Mouse (Mus musculus) spleen, adult 2 months (tissue): ENCODE data around the gene App. TPM values are rescaled to one million over a fixed set of nuclear protein-coding genes. Genes with fewer than 3 reads are reported as not detected.

ENCODE experiments used
- DNase-seq, 2 experiments: peaks; one replicate each; pipeline versions ENCODE4 v3.0.0 to v3.0.0-alpha.2; 2012 to 2021; ENCODE audit warnings: low spot score in 2 of 2, low read depth in 1 of 2
- H3K27ac ChIP-seq: fragments of 200-500 bp; 2 replicates; pipeline ENCODE4 v1.5.1; 2012; ENCODE audit warnings: low read length, inconsistent platforms; ENCODE audit not compliant: insufficient read depth
- H3K27me3 ChIP-seq: fragments of 200-500 bp; 2 replicates; pipeline ENCODE4 v1.6.1; 2012; ENCODE audit warnings: mild to moderate bottlenecking, moderate library complexity, low read length, inconsistent platforms; ENCODE audit not compliant: control insufficient read depth, insufficient read depth
- H3K36me3 ChIP-seq: fragments of 200-500 bp; 2 replicates; pipeline ENCODE4 v1.6.1; 2012; ENCODE audit warnings: mild to moderate bottlenecking, low read length, inconsistent platforms; ENCODE audit not compliant: control insufficient read depth, insufficient read depth
- H3K4me1 ChIP-seq: fragments of 200-500 bp; 2 replicates; pipeline ENCODE4 v1.6.1; 2011; ENCODE audit warnings: inconsistent platforms; ENCODE audit not compliant: control insufficient read depth, insufficient read depth, insufficient read length
- H3K4me3 ChIP-seq: fragments of 200-500 bp; 2 replicates; pipeline ENCODE4 v1.5.1; 2011; ENCODE audit warnings: mild to moderate bottlenecking, inconsistent platforms; ENCODE audit not compliant: insufficient read depth, insufficient read length; ENCODE audit errors: extremely low read depth
- CTCF ChIP-seq: fragments of 200-500 bp; IDR thresholded peaks from 2 replicates; pipeline ENCODE4 v1.5.1; 2011; ENCODE audit warnings: mild to moderate bottlenecking, inconsistent platforms; ENCODE audit not compliant: insufficient read depth, insufficient read length, insufficient replicate concordance; ENCODE audit errors: extremely low read depth
- POLR2A ChIP-seq: fragments of 200-500 bp; IDR thresholded peaks from 2 replicates; pipeline ENCODE4 v1.6.1; 2011; ENCODE audit warnings: low read depth, low read length, inconsistent platforms
- WGBS: fragments of 180-500 bp; shearing (Covaris S2); methylation state at CpG from one replicate; pipeline ENCODE4 v1.1.7; 2018; 5-methylcytosine and 5-hydroxymethylcytosine counted together
- polyA plus RNA-seq: library from polyadenylated mRNA; depleted of rRNA; stranded (reverse); fragments of >200 nt; gene quantifications from 2 replicates; pipeline ENCODE4 v1.2.3, GENCODE M21; 2012

Gene App
- polyA plus RNA-seq, 1 experiment = 80.0 TPM

DNA sequence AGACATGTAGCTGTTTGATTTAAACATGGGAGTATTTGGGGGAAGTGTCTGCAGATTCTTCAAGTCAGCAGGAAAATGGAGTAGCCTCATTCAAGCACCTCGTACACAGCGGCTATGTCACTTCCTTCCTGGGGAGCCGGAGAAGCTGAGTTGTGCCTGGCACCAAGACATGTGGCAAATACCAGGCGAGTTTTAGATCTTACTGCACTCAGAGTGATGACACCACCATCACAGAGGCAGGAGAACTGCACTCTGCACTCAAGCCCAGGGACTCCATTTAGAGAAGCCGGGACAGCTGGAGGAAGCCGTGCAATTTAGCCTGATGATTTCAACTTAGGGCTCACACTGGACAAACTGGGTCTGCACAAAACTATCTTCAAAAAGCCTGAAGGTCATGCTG lies 183.6 kb downstream of the App start:
- TF ChIP-seq POLR2A (no peak), CTCF (no peak)

DNA sequence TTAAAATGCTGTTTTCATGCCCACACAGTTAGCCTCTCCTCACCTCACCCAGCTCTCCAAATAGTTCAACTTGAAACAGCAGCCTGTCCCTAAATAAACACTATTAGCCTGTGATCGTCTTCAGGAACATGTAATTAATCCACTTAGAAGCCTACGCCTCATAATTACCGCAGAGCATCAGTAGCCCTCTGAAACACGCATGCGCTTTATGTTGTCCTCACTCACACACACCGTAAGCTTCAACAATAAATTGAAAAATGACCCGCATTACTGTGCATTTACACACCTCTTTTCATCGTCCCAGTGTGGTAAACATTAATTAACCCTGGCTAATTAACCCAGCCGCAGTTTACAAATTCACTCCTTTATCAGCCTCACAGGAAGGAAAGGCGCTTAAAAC lies 184.1 kb downstream of the App start:
- Histone ChIP-seq H3K4me3 (no peak overlapping the region), H3K4me1 (peaks cover 6% of the 10 kb centered on the region; the same call in 1 of the 2 replicates), H3K27ac (no peak overlapping the region), H3K27me3 (no peaks in the 10 kb centered on the region), H3K36me3 (no peaks in the 10 kb centered on the region)
- TF ChIP-seq POLR2A (no peak), CTCF (no peak)
- no peak for DNase-seq
- WGBS = 92% methylated on average over 10 of the region's 10 CpGs

More for the DNA sequence above, 183.6 kb downstream of the App start:
- no peaks in the 10 kb centered on the region for H3K27me3 ChIP-seq
- no peak overlapping the region for H3K4me3 ChIP-seq
- H3K4me1 ChIP-seq = peaks cover 6% of the 10 kb centered on the region; the same call in 1 of the 2 replicates
- peak overlapping the region; percentile 58; the same call in 1 of the 2 replicates for H3K27ac ChIP-seq
- 30% methylated on average over 6 of the region's 6 CpGs for WGBS
- H3K36me3 ChIP-seq = no peaks in the 10 kb centered on the region
- DNase-seq = no peak

DNA sequence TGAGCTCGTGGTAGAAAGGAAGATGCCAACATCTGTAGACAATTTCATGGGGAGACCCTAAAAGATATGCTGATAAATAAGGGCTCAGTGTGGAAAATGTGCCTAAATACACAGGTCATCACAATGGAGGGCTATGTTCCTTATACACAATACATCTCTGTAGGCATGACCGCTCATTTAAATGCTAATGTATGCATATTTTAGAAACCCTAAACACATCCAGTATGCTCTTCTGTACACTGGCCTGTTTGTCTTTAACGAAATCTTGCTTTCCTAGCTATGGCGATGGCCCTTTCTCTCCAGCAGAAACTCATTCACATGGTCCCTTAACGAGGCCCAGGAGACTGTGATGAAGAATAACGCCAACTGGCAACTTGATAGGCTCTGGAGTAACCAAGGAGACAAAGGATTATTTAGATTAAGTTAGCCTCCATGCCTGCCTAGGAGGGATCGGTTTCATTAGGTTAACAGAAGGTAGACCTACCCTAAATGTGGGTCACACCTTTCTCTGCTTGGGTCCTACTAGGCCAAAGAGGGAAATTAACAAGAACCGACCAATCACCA lies 185.8 kb downstream of the App start:
- 90% methylated on average over 8 of the region's 8 CpGs for WGBS
- Histone ChIP-seq H3K27ac (no peak overlapping the region), H3K27me3 (no peaks in the 10 kb centered on the region), H3K4me3 (no peak overlapping the region), H3K36me3 (no peaks in the 10 kb centered on the region), H3K4me1 (peaks cover 6% of the 10 kb centered on the region; the same call in 1 of the 2 replicates)
- TF ChIP-seq CTCF = no peak
- no peak for TF ChIP-seq POLR2A
- DNase-seq = no peak

DNA sequence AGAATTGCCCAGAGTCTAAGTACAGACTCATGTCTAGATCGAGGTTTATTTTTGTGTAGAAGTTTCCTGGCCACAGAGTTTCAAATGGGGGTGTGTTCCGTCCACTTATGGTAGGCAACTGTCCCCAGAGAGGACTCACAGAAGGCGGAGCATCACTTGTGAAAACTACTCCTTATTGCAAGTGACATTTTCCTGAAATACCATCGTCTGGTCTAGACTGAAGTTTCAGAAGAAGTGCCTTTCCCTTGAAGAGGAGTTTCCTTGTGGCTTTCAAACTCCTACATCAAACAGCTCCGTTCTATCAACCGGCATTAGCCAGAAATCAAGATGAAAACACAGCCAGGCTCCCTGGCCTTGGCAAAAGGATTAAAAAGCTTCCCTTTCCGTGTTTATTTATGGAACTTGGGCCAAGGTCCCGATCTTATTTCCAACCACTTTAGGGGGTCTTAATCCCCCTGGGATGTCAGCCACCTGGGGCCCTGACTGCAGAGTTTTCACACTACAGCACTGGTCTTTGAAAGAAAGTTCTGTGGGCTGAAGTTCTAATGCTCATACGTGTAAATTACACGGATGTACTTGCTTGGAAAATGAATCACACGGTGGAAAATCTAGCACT lies 187.4 kb downstream of the App start:
- no peak for DNase-seq
- Histone ChIP-seq H3K36me3 (no peaks in the 10 kb centered on the region), H3K4me1 (peaks cover 6% of the 10 kb centered on the region; the same call in 1 of the 2 replicates), H3K27me3 (no peaks in the 10 kb centered on the region), H3K27ac (no peak overlapping the region), H3K4me3 (no peak overlapping the region)
- WGBS = 84% methylated on average over 11 of the region's 11 CpGs
- TF ChIP-seq CTCF (no peak), POLR2A (no peak)

DNA sequence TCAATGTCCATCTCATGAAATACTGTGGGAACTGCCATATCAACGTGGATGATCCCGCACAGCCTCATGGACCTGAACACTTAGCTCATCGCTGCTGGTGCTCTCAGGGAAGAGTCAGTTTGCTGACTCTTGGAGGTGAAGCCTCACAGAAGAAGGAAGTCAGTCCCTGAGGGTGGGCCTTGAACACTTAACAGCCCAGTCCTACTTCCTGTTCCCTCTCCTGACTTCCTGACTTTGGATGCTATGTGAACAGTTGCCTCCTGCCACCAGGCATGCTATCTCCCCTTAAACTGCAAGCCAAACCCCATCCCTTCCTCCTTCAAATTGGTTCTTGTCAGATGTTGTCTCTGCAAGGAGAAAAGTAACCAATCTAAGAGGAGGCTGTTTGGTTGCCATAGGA lies 188.2 kb downstream of the App start:
- H3K4me3 ChIP-seq = no peak overlapping the region
- TF ChIP-seq POLR2A (no peak), CTCF (no peak)
- 89% methylated on average over 3 of the region's 3 CpGs for WGBS
- H3K36me3 ChIP-seq = no peaks in the 10 kb centered on the region
- no peak for DNase-seq
- H3K4me1 ChIP-seq = peaks cover 6% of the 10 kb centered on the region; the same call in 1 of the 2 replicates
- H3K27ac ChIP-seq = no peak overlapping the region
- H3K27me3 ChIP-seq = no peaks in the 10 kb centered on the region

DNA sequence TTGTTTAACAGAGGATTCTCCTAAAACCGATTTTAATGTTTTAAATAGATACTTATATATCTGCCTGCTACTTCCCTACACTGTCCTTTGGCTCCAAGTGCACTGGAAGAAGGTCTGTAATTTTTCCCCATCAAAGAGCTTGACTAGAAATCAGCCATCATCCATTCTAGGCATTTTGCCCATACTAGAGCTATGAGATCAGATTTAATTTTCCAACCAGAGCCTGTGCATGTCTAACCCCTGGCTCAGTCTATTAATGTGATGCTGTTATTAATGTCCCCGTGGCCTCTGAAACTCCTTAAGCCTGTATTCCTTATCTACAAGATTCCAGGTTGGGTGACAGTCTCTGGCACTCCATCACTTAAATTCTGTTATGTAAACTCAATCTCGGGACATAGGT lies 190.1 kb downstream of the App start:
- 80% methylated on average over 3 of the region's 3 CpGs for WGBS
- TF ChIP-seq CTCF = no peak
- TF ChIP-seq POLR2A = no peak
- H3K27ac ChIP-seq = no peak overlapping the region
- no peak overlapping the region for H3K4me3 ChIP-seq
- H3K36me3 ChIP-seq = no peaks in the 10 kb centered on the region
- H3K27me3 ChIP-seq = no peaks in the 10 kb centered on the region
- no peak for DNase-seq
- 0 out of 2 replicates have a peak, but pooled peaks cover 2% of the 10 kb centered on the region for H3K4me1 ChIP-seq

DNA sequence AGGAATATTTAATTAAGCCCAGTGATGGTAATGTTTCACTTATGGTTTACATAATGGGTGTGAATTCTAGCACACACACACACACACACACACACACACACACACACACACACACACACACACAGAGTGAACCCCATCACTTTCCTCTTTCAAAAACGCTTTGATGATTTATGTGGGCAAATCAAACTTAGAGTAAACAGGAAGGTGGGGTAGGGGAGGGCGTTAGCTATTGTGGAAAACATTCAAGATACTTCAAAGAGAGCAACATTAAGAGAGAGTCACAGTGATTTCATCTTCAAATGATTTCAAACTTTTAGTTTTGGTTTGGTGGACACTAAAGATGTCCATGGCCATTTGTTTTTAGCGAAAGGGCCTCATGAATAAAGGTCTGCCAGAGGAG lies 191.0 kb downstream of the App start:
- DNase-seq = peak in 1 of 2 experiments; percentile 40
- no peak overlapping the region for H3K27ac ChIP-seq

More for the DNA sequence above, 191.0 kb downstream of the App start:
- H3K4me1 ChIP-seq = 0 out of 2 replicates have a peak, but pooled peaks cover 2% of the 10 kb centered on the region
- H3K4me3 ChIP-seq = no peak overlapping the region
- H3K36me3 ChIP-seq = no peaks in the 10 kb centered on the region
- WGBS = 52% methylated on average over 3 of the region's 3 CpGs
- TF ChIP-seq CTCF = no peak
- no peak for TF ChIP-seq POLR2A
- no peaks in the 10 kb centered on the region for H3K27me3 ChIP-seq
